Mouse (Mus musculus): ENCODE results near the gene Pigk. TPM values are rescaled to one million over a fixed set of nuclear protein-coding genes. Genes with fewer than 3 reads are reported as not detected.

Gene Pigk
- polyA plus RNA-seq, 1 experiment from 2014 or later, result 53.0 TPM

GRCm38 (mm10) chr3:152894935-152895334 lies 181.0 kb downstream of the Pigk start:
- no peak for ATAC-seq (replicated peaks)
- H3K27me3 ChIP-seq (replicated peaks), result no peaks in the 10 kb centered on the region
- H3K4me2 ChIP-seq, result no peak overlapping the region
- H3K4me3 ChIP-seq, result no peak overlapping the region
- H3K4me1 ChIP-seq, result no peaks in the 10 kb centered on the region
- 69% methylated on average over 4 of the region's 4 CpGs for WGBS
- H3K9ac ChIP-seq, result no peak overlapping the region
- H3K36me3 ChIP-seq (replicated peaks), result no peaks in the 10 kb centered on the region
- H3K9me3 ChIP-seq, result no peaks in the 10 kb centered on the region
- H3K27ac ChIP-seq, result no peak overlapping the region

- Histone ChIP-seq H3K36me3 (replicated peaks) (no peaks in the 10 kb centered on the region), H3K4me1 (no peaks in the 10 kb centered on the region), H3K9ac (no peak overlapping the region), H3K27me3 (replicated peaks) (no peaks in the 10 kb centered on the region), H3K4me2 (no peak overlapping the region), H3K4me3 (no peak overlapping the region), H3K9me3 (no peaks in the 10 kb centered on the region), H3K27ac (no peak overlapping the region)
- no peak for ATAC-seq (replicated peaks)
- 77% methylated on average over 3 of the region's 3 CpGs for WGBS
Observed at GRCm38 (mm10) chr3:152896111-152896510, 182.2 kb downstream of the Pigk start.

- WGBS, result 89% methylated on average over 5 of the region's 5 CpGs
- ATAC-seq (replicated peaks), result no peak
- Histone ChIP-seq H3K4me1 (no peaks in the 10 kb centered on the region), H3K9ac (no peak overlapping the region), H3K4me2 (no peak overlapping the region), H3K27me3 (replicated peaks) (no peaks in the 10 kb centered on the region), H3K9me3 (no peaks in the 10 kb centered on the region), H3K4me3 (no peak overlapping the region), H3K27ac (no peak overlapping the region), H3K36me3 (replicated peaks) (no peaks in the 10 kb centered on the region)
Observed at GRCm38 (mm10) chr3:152897196-152897595, 183.3 kb downstream of the Pigk start.

- 93% methylated on average over 9 of the region's 9 CpGs for WGBS
- Histone ChIP-seq H3K4me1 (no peaks in the 10 kb centered on the region), H3K27me3 (replicated peaks) (no peaks in the 10 kb centered on the region), H3K4me3 (no peak overlapping the region), H3K36me3 (replicated peaks) (no peaks in the 10 kb centered on the region), H3K9ac (no peak overlapping the region), H3K9me3 (no peaks in the 10 kb centered on the region), H3K4me2 (no peak overlapping the region), H3K27ac (no peak overlapping the region)
- ATAC-seq (replicated peaks), result no peak
Observed at GRCm38 (mm10) chr3:152898906-152899305, 185.0 kb downstream of the Pigk start.

DNA sequence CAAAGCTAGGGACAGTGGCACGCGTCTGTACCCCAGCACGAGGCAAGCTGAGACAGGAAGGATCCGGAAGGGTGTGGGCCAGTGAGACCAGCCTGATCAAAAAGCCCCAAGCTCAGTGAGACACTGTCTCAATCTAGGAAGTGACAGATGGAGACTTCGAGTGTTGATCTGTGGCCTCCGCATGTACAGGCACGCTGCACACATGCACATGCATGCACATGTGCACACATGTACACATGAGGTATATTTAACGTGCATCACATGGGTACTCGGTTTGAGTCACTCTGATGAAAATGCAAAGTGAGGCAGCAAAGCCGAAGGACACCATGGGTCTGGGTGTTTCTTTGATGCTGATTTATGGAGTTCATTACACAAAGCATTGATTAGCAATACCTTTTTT lies 191.1 kb downstream of the Pigk start:
- no peaks in the 10 kb centered on the region for H3K9me3 ChIP-seq
- no peak overlapping the region for H3K4me2 ChIP-seq
- ATAC-seq (replicated peaks), result no peak
- no peak overlapping the region for H3K4me3 ChIP-seq
- H3K27ac ChIP-seq, result no peak overlapping the region
- H3K27me3 ChIP-seq (replicated peaks), result no peaks in the 10 kb centered on the region
- H3K9ac ChIP-seq, result no peak overlapping the region
- 92% methylated on average over 10 of the region's 10 CpGs for WGBS
- H3K4me1 ChIP-seq, result 0 out of 2 replicates have a peak, but pooled peaks cover 3% of the 10 kb centered on the region
- no peaks in the 10 kb centered on the region for H3K36me3 ChIP-seq (replicated peaks)

- no peaks in the 10 kb centered on the region for H3K27me3 ChIP-seq (replicated peaks)
- H3K9me3 ChIP-seq, result no peaks in the 10 kb centered on the region
- no peak overlapping the region for H3K4me3 ChIP-seq
- H3K9ac ChIP-seq, result no peak overlapping the region
- WGBS, result 45% methylated on average over 10 of the region's 10 CpGs
- no peak for ATAC-seq (replicated peaks)
- H3K4me2 ChIP-seq, result no peak overlapping the region
- H3K4me1 ChIP-seq, result 0 out of 2 replicates have a peak, but pooled peaks cover 3% of the 10 kb centered on the region
- no peaks in the 10 kb centered on the region for H3K36me3 ChIP-seq (replicated peaks)
- no peak overlapping the region for H3K27ac ChIP-seq
Observed at GRCm38 (mm10) chr3:152905800-152906199, 191.9 kb downstream of the Pigk start.

DNA sequence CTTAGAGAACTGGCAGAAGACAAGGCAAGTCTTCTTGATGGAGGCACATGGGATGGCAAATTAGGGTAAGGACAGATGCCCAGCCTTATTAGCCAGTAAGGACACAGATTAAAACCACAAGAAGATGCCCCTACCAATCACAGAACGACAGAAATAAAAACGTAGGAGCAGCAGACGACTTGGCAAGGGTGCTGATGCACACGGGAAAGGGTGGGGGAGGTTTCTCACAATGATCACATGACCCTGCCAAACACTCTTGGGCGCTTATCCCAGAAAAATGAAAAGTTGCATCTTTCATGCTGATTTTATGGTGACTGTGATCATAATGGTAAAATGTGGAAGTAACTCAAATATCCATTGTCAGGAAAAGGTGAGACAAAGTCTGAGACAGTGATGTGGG lies 193.2 kb downstream of the Pigk start:
- Histone ChIP-seq H3K27ac (no peak overlapping the region), H3K27me3 (replicated peaks) (no peaks in the 10 kb centered on the region), H3K4me3 (no peak overlapping the region), H3K9ac (no peak overlapping the region), H3K36me3 (replicated peaks) (no peaks in the 10 kb centered on the region), H3K9me3 (no peaks in the 10 kb centered on the region), H3K4me1 (0 out of 2 replicates have a peak, but pooled peaks cover 3% of the 10 kb centered on the region), H3K4me2 (no peak overlapping the region)
- 82% methylated on average over 5 of the region's 5 CpGs for WGBS
- ATAC-seq (replicated peaks), result no peak

- Histone ChIP-seq H3K9ac (no peak overlapping the region), H3K4me2 (no peak overlapping the region)
- ATAC-seq (replicated peaks), result no peak
Observed at GRCm38 (mm10) chr3:152907683-152908082, 193.8 kb downstream of the Pigk start.

GRCm38 (mm10) chr3:152911578-152911977 lies 197.7 kb downstream of the Pigk start:
- Histone ChIP-seq H3K36me3 (replicated peaks) (no peaks in the 10 kb centered on the region), H3K27me3 (replicated peaks) (no peaks in the 10 kb centered on the region), H3K9ac (no peak overlapping the region), H3K4me2 (no peak overlapping the region), H3K27ac (no peak overlapping the region), H3K4me1 (no peaks in the 10 kb centered on the region), H3K9me3 (no peaks in the 10 kb centered on the region), H3K4me3 (no peak overlapping the region)
- ATAC-seq (replicated peaks), result no peak
- WGBS, result 91% methylated on average over 4 of the region's 4 CpGs

More at GRCm38 (mm10) chr3:152907683-152908082, 193.8 kb downstream of the Pigk start:
- Histone ChIP-seq H3K27ac (no peak overlapping the region), H3K4me1 (0 out of 2 replicates have a peak, but pooled peaks cover 3% of the 10 kb centered on the region), H3K27me3 (replicated peaks) (no peaks in the 10 kb centered on the region), H3K36me3 (replicated peaks) (no peaks in the 10 kb centered on the region), H3K9me3 (no peaks in the 10 kb centered on the region), H3K4me3 (no peak overlapping the region)
- WGBS, result 85% methylated on average over 5 of the region's 5 CpGs

DNA sequence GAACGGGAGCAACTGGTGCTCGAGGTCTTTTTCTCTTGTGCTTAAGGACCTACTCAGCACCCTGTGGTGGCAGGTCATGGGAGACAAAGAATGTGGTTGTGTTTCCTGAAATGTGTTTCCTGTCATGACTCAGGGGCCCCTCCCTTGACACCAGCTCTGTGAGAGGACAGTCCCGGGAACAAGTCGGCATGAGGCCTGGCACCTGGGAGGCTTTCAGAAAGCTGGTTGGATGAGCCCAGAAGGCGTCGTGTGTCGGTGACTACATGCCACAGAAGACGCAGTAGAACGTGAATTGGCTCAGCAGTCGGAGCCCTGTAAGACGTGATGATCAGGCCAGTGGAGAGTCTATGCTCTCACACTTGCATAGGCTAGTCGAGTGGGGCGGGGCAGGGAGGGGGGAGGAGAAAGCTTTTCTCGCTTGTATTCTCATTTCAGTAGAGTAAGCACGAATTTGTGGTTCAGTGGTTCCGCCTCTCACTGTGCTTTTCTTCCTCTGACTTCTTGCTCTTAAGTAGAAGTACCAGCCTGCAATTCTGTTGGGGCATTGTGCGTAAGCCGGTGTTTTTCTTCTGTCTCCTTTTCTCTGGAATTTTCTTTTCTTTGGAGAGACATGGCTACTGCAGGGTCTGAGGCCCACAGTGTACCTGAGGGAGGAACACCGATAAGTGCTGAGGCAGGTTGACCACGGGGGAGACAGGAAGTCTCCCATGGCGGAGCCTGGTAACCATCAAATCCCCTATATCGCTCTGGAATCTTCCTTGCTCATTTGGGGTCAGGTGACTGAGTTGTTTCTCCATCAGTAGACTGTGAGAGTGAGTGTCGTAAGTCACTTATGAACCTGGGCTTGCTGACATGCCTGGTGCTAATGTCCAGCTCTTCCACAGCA lies 198.6 kb downstream of the Pigk start:
- Histone ChIP-seq H3K9me3 (no peaks in the 10 kb centered on the region), H3K27me3 (replicated peaks) (no peaks in the 10 kb centered on the region), H3K4me1 (no peaks in the 10 kb centered on the region), H3K4me3 (no peak overlapping the region), H3K27ac (no peak overlapping the region), H3K4me2 (no peak overlapping the region), H3K36me3 (replicated peaks) (no peaks in the 10 kb centered on the region), H3K9ac (no peak overlapping the region)
- 85% methylated on average over 23 of the region's 23 CpGs for whole genome bisulfite sequencing
- ATAC-seq (replicated peaks), result no peak

- Histone ChIP-seq H3K4me1 (no peaks in the 10 kb centered on the region), H3K9ac (no peak overlapping the region), H3K4me3 (no peak overlapping the region), H3K36me3 (replicated peaks) (no peaks in the 10 kb centered on the region), H3K27me3 (replicated peaks) (no peaks in the 10 kb centered on the region), H3K9me3 (no peaks in the 10 kb centered on the region), H3K4me2 (no peak overlapping the region), H3K27ac (no peak overlapping the region)
- ATAC-seq (replicated peaks), result no peak
- whole genome bisulfite sequencing, result 93% methylated on average over 10 of the region's 10 CpGs
Observed at GRCm38 (mm10) chr3:152913150-152913549, 199.2 kb downstream of the Pigk start.

GRCm38 (mm10) chr3:152913625-152914024 lies 199.7 kb downstream of the Pigk start:
- Histone ChIP-seq H3K9me3 (no peaks in the 10 kb centered on the region), H3K36me3 (replicated peaks) (no peaks in the 10 kb centered on the region), H3K4me3 (no peak overlapping the region), H3K27ac (no peak overlapping the region), H3K9ac (no peak overlapping the region), H3K27me3 (replicated peaks) (no peaks in the 10 kb centered on the region), H3K4me2 (no peak overlapping the region), H3K4me1 (no peaks in the 10 kb centered on the region)
- 93% methylated on average over 3 of the region's 3 CpGs for WGBS
- ATAC-seq (replicated peaks), result no peak

GRCm38 (mm10) chr3:152914376-152914775 lies 200.5 kb downstream of the Pigk start:
- no peak for ATAC-seq (replicated peaks)
- no peak overlapping the region for H3K4me3 ChIP-seq
- no peaks in the 10 kb centered on the region for H3K36me3 ChIP-seq (replicated peaks)
- no peak overlapping the region for H3K27ac ChIP-seq
- no peaks in the 10 kb centered on the region for H3K27me3 ChIP-seq (replicated peaks)
- H3K4me1 ChIP-seq, result no peaks in the 10 kb centered on the region
- no peak overlapping the region for H3K4me2 ChIP-seq
- 92% methylated on average over 6 of the region's 6 CpGs for WGBS
- no peaks in the 10 kb centered on the region for H3K9me3 ChIP-seq
- H3K9ac ChIP-seq, result no peak overlapping the region

Data from midbrain, embryonic 15.5 days (tissue).